Mouse (Mus musculus): Measurements from ENCODE around the gene Igfbp7.

- TF ChIP-seq POLR2A (IDR thresholded peaks at IDR 0.05; ENCODE audit: low read depth, low read length) (no peak), CTCF (IDR thresholded peaks at IDR 0.05; ENCODE audit: borderline replicate concordance, insufficient read depth, low read length) (no peak)
Measured at GRCm38 (mm10) chr5:77434060-77434459, 26.2 kb upstream of the Igfbp7 start.
